Mouse (Mus musculus): ENCODE results near the gene Agap1. TPM values are rescaled to one million over a fixed set of nuclear protein-coding genes. Genes with fewer than 3 reads are reported as not detected.

Gene Agap1
- polyA plus RNA-seq, 1 experiment, result 43.1 TPM

GRCm38 (mm10) chr1:89515808-89516560 lies 61.4 kb downstream of the Agap1 start:
- no peak overlapping the region for H3K27ac ChIP-seq (ENCODE audit: insufficient read depth, low read length)
- H3K4me1 ChIP-seq (ENCODE audit: control insufficient read depth, insufficient read depth, low read length), result no peaks in the 10 kb centered on the region
- TF ChIP-seq CTCF (IDR thresholded peaks at IDR 0.05; ENCODE audit: extremely low read depth, insufficient read depth, low read length) (no peak), POLR2A (IDR thresholded peaks at IDR 0.05; ENCODE audit: extremely low read depth, insufficient read depth, low read length) (no peak)
- no peak overlapping the region for H3K4me3 ChIP-seq (ENCODE audit: insufficient read depth, low read length)

GRCm38 (mm10) chr1:89517817-89518216 lies 63.2 kb downstream of the Agap1 start:
- H3K4me1 ChIP-seq (ENCODE audit: control insufficient read depth, insufficient read depth, low read length), result no peaks in the 10 kb centered on the region
- no peak overlapping the region for H3K27ac ChIP-seq (ENCODE audit: insufficient read depth, low read length)
- no peak overlapping the region for H3K4me3 ChIP-seq (ENCODE audit: insufficient read depth, low read length)
- TF ChIP-seq CTCF (IDR thresholded peaks at IDR 0.05; ENCODE audit: extremely low read depth, insufficient read depth, low read length), result no peak

- Histone ChIP-seq H3K27ac (ENCODE audit: insufficient read depth, low read length) (no peak overlapping the region), H3K4me1 (ENCODE audit: control insufficient read depth, insufficient read depth, low read length) (no peaks in the 10 kb centered on the region)
- TF ChIP-seq CTCF (IDR thresholded peaks at IDR 0.05; ENCODE audit: extremely low read depth, insufficient read depth, low read length), result no peak
- TF ChIP-seq POLR2A (IDR thresholded peaks at IDR 0.05; ENCODE audit: extremely low read depth, insufficient read depth, low read length), result no peak
These were observed 65.5 kb downstream of the Agap1 start for GRCm38 (mm10) chr1:89519914-89520643.

DNA sequence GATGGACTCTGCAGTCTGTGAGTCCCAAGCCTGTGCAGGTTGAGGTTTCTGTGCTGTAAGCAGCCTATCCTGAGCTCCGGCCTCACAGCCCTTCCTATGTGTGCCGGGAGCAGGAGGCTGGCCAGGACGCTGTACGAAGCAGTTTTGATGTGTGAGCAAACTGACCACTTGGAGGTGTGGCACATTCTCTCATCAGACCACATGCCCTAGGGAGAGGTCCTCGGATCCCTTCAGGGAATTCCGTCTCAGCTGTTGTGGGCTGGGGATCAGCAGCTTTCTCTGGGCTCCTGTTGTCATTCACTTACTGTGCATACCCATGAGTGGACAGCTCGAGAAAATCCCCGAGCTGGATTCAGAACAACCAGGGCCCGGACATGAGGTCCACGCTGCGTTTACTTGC lies 66.8 kb downstream of the Agap1 start:
- TF ChIP-seq POLR2A (IDR thresholded peaks at IDR 0.05; ENCODE audit: extremely low read depth, insufficient read depth, low read length) (no peak), CTCF (IDR thresholded peaks at IDR 0.05; ENCODE audit: extremely low read depth, insufficient read depth, low read length) (no peak)
- Histone ChIP-seq H3K4me3 (ENCODE audit: insufficient read depth, low read length) (no peak overlapping the region), H3K4me1 (ENCODE audit: control insufficient read depth, insufficient read depth, low read length) (no peaks in the 10 kb centered on the region), H3K27ac (ENCODE audit: insufficient read depth, low read length) (no peak overlapping the region)

More at GRCm38 (mm10) chr1:89519914-89520643, 65.5 kb downstream of the Agap1 start:
- no peak overlapping the region for H3K4me3 ChIP-seq (ENCODE audit: insufficient read depth, low read length)

GRCm38 (mm10) chr1:89521935-89522535 lies 67.4 kb downstream of the Agap1 start:
- TF ChIP-seq POLR2A (IDR thresholded peaks at IDR 0.05; ENCODE audit: extremely low read depth, insufficient read depth, low read length) (no peak), CTCF (IDR thresholded peaks at IDR 0.05; ENCODE audit: extremely low read depth, insufficient read depth, low read length) (no peak)
- H3K4me1 ChIP-seq (ENCODE audit: control insufficient read depth, insufficient read depth, low read length), result no peaks in the 10 kb centered on the region
- no peak overlapping the region for H3K4me3 ChIP-seq (ENCODE audit: insufficient read depth, low read length)
- H3K27ac ChIP-seq (ENCODE audit: insufficient read depth, low read length), result no peak overlapping the region

GRCm38 (mm10) chr1:89524369-89524768 lies 69.8 kb downstream of the Agap1 start:
- TF ChIP-seq CTCF (IDR thresholded peaks at IDR 0.05; ENCODE audit: extremely low read depth, insufficient read depth, low read length) (peak; percentile 96), POLR2A (IDR thresholded peaks at IDR 0.05; ENCODE audit: extremely low read depth, insufficient read depth, low read length) (no peak)
- Histone ChIP-seq H3K4me3 (ENCODE audit: insufficient read depth, low read length) (no peak overlapping the region), H3K27ac (ENCODE audit: insufficient read depth, low read length) (no peak overlapping the region), H3K4me1 (ENCODE audit: control insufficient read depth, insufficient read depth, low read length) (no peaks in the 10 kb centered on the region)

DNA sequence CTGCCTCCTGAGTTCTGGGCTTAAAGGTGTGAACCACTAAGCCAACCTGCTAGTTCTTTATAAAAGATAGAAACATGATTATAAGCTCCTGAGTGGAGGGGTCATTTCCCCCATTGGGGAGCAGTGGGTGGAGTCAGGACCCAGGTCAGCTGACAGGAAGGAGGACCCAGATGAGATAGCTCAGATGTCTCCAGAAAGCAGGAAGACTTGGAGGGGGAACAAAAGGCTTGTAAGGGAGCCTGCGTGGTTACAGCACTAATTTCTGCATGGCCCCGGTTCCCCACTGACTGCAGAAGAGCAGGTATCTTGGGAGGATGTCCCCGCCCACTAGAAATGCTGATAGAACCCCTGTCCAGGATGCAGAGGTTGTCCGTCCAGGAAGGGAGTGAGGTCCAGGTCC lies 70.4 kb downstream of the Agap1 start:
- Histone ChIP-seq H3K4me1 (ENCODE audit: control insufficient read depth, insufficient read depth, low read length) (no peaks in the 10 kb centered on the region), H3K4me3 (ENCODE audit: insufficient read depth, low read length) (no peak overlapping the region), H3K27ac (ENCODE audit: insufficient read depth, low read length) (no peak overlapping the region)
- TF ChIP-seq POLR2A (IDR thresholded peaks at IDR 0.05; ENCODE audit: extremely low read depth, insufficient read depth, low read length) (no peak), CTCF (IDR thresholded peaks at IDR 0.05; ENCODE audit: extremely low read depth, insufficient read depth, low read length) (no peak)

GRCm38 (mm10) chr1:89525825-89526224 lies 71.2 kb downstream of the Agap1 start:
- no peaks in the 10 kb centered on the region for H3K4me1 ChIP-seq (ENCODE audit: control insufficient read depth, insufficient read depth, low read length)
- TF ChIP-seq POLR2A (IDR thresholded peaks at IDR 0.05; ENCODE audit: extremely low read depth, insufficient read depth, low read length) (no peak), CTCF (IDR thresholded peaks at IDR 0.05; ENCODE audit: extremely low read depth, insufficient read depth, low read length) (peak; percentile 78)
- H3K27ac ChIP-seq (ENCODE audit: insufficient read depth, low read length), result no peak overlapping the region
- H3K4me3 ChIP-seq (ENCODE audit: insufficient read depth, low read length), result no peak overlapping the region

GRCm38 (mm10) chr1:89528671-89529276 lies 74.2 kb downstream of the Agap1 start:
- H3K27ac ChIP-seq (ENCODE audit: insufficient read depth, low read length), result no peak overlapping the region
- H3K4me1 ChIP-seq (ENCODE audit: control insufficient read depth, insufficient read depth, low read length), result peaks cover 3% of the 10 kb centered on the region; the same call in 1 of the 2 replicates
- no peak for TF ChIP-seq POLR2A (IDR thresholded peaks at IDR 0.05; ENCODE audit: extremely low read depth, insufficient read depth, low read length)
- TF ChIP-seq CTCF (IDR thresholded peaks at IDR 0.05; ENCODE audit: extremely low read depth, insufficient read depth, low read length), result no peak
- H3K4me3 ChIP-seq (ENCODE audit: insufficient read depth, low read length), result no peak overlapping the region

Measured in cortical plate, adult 2 months (tissue).